Mouse (Mus musculus) midbrain, embryonic 11.5 days (tissue): ENCODE results near the gene Parp2. TPM values are rescaled to one million over a fixed set of nuclear protein-coding genes. Genes with fewer than 3 reads are reported as not detected.
"Not testable (repeated sequence)": the region's sequence is repeated elsewhere in the genome, so short reads cannot be mapped to it uniquely, and the experiment has no call there.

Source experiments
- ATAC-seq: fragments of 200-750 bp; cut with Nextera tagmentation; 2 replicates; pipeline ENCODE4 v1.8.0; 2017; ENCODE audit warnings: moderate TSS enrichment, moderate library complexity; ENCODE audit not compliant: low FRiP score
- DNase-seq: peaks from one replicate; pipeline ENCODE4 v3.0.0; 2015; ENCODE audit warnings: low spot score; ENCODE audit errors: missing footprints
- H3K27ac ChIP-seq: fragments of 300-500 bp; sonication (generic); 2 replicates; pipeline ENCODE4 v1.5.1; 2014; ENCODE audit warnings: low read depth, low read length
- H3K27me3 ChIP-seq: fragments of 300-500 bp; sonication (generic); 2 replicates; pipeline ENCODE4 v1.6.1; 2014; ENCODE audit warnings: mild to moderate bottlenecking, low read length, moderate library complexity, mixed read lengths; ENCODE audit not compliant: control insufficient read depth, insufficient read depth
- H3K36me3 ChIP-seq: fragments of 300-500 bp; sonication (generic); 2 replicates; pipeline ENCODE4 v1.6.1; 2014; ENCODE audit warnings: mild to moderate bottlenecking, low read length, moderate library complexity, mixed read lengths; ENCODE audit not compliant: control insufficient read depth, insufficient read depth
- H3K4me1 ChIP-seq: fragments of 300-500 bp; sonication (generic); 2 replicates; pipeline ENCODE4 v1.6.1; 2014; ENCODE audit warnings: low read length; ENCODE audit not compliant: control insufficient read depth, insufficient read depth
- H3K4me2 ChIP-seq: fragments of 300-500 bp; sonication (generic); 2 replicates; pipeline ENCODE4 v1.6.1; 2014; ENCODE audit warnings: mild to moderate bottlenecking, moderate library complexity
- H3K4me3 ChIP-seq: fragments of 300-500 bp; sonication (generic); 2 replicates; pipeline ENCODE4 v1.5.1; 2014; ENCODE audit warnings: low read depth, low read length
- H3K9ac ChIP-seq: fragments of 300-500 bp; sonication (generic); 2 replicates; pipeline ENCODE4 v1.6.1; 2014; ENCODE audit warnings: low read length
- H3K9me3 ChIP-seq: fragments of 300-500 bp; sonication (generic); 2 replicates; pipeline ENCODE4 v1.6.1; 2016; ENCODE audit warnings: low read length; ENCODE audit not compliant: control insufficient read depth
- WGBS: fragments of 180-500 bp; shearing (Covaris S2); extraction: QIAGEN DNeasy Blood & Tissue Kit; methylation state at CpG from one replicate; pipeline ENCODE4 v1.1.7; 2014; 5-methylcytosine and 5-hydroxymethylcytosine counted together
- polyA plus RNA-seq: library from polyadenylated mRNA; unstranded; fragments of >200 nt; fragmentation: Nextera tagmentation; extraction: Ambion mirVana; gene quantifications from 2 replicates; pipeline ENCODE4 v1.2.1, GENCODE M21; 2014

Parp2 gene
- polyA plus RNA-seq, 1 experiment from 2014 or later: 61.9 TPM

DNA sequence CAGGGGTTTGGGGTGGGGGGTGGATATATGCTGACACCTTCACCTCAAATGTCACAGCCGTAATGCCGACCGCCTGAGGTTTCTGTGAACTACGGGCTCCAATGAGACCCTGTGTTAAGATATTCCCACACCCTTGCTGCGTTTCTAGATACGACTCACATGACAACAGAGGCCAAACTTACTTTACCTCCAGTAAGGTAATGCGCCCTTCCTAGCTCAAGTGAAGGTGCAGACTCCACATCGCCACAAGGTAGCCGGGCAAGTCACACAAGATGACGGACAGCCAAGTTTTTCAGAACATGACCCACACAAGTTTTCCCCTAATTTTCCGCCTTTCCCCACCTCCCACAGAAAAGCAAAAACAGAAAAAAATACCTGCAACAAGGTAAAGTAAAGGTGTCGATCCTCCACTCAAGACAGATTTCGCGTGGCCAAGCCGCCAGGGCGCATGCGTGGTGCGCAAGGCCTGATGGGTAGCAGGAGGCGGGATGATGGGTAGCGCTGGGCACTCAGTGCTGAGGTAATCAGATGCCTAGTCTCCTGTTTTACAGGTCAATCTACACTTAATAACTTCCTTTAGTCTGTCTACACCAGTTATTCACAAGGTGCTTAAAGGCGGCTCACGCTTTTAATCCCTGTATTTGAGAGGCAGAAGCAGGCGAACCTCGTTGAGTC is 12.2 kb upstream of the Parp2 start:
- 92% methylated on average over 24 of the region's 24 CpGs for WGBS
- Histone ChIP-seq H3K4me3 (no peak overlapping the region), H3K9me3 (no peaks in the 10 kb centered on the region), H3K4me1 (no peaks in the 10 kb centered on the region), H3K27ac (no peak overlapping the region), H3K27me3 (no peaks in the 10 kb centered on the region), H3K36me3 (no peaks in the 10 kb centered on the region), H3K4me2 (no peak overlapping the region), H3K9ac (no peak overlapping the region)
- ATAC-seq: no peak
- DNase-seq: no peak

DNA sequence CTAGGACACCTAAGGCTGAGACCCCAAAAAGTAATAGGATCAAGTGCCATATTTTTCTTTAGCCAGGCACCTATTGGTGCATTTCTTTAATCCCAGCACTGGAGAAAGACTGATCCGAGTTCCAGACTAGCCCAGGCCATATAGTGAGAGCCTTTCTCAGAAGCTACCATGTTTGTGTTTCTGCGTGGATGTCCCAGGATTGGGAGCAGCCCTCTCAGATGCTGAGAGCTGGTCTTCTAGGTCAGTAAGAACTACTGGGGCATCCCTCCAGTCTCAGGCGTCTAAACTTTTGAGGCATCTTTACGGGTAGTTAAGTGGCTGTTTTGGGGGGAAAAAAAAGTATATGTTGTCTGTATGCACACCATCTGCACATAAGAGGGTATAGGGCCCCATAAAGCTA is 11.7 kb upstream of the Parp2 start:
- H3K36me3 ChIP-seq: no peaks in the 10 kb centered on the region
- no peak overlapping the region for H3K9ac ChIP-seq
- DNase-seq (no peak), ATAC-seq (no peak)
- no peaks in the 10 kb centered on the region for H3K27me3 ChIP-seq
- no peak overlapping the region for H3K4me2 ChIP-seq
- 89% methylated on average over 4 of the region's 4 CpGs for WGBS
- H3K9me3 ChIP-seq: no peaks in the 10 kb centered on the region
- no peak overlapping the region for H3K27ac ChIP-seq
- no peaks in the 10 kb centered on the region for H3K4me1 ChIP-seq
- H3K4me3 ChIP-seq: no peak overlapping the region

DNA sequence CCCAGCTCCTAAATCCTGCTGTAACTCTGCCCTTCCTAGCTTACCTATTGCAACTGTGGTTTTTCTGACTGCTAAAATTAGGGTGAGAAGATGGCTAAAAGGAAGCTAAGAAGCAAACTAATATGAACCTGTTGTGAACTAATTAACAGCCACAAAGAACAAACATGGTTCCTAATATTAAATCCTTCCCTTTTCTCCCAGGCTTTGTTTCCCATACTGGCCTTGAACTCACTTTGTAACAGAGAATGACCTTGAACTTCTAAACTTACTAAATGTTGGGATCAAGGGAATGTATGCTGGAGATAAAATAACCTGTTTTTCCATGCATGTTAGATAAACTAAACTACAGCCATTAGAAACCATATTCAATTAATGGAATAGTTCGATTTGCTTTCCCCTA is 11.2 kb upstream of the Parp2 start:
- Histone ChIP-seq H3K9ac (no peak overlapping the region), H3K27me3 (no peaks in the 10 kb centered on the region), H3K4me3 (no peak overlapping the region), H3K4me2 (no peak overlapping the region), H3K4me1 (no peaks in the 10 kb centered on the region), H3K36me3 (no peaks in the 10 kb centered on the region), H3K9me3 (no peaks in the 10 kb centered on the region), H3K27ac (no peak overlapping the region)
- DNase-seq (no peak), ATAC-seq (no peak)
- 93% methylated on average over 1 of the region's 1 CpGs for WGBS

DNA sequence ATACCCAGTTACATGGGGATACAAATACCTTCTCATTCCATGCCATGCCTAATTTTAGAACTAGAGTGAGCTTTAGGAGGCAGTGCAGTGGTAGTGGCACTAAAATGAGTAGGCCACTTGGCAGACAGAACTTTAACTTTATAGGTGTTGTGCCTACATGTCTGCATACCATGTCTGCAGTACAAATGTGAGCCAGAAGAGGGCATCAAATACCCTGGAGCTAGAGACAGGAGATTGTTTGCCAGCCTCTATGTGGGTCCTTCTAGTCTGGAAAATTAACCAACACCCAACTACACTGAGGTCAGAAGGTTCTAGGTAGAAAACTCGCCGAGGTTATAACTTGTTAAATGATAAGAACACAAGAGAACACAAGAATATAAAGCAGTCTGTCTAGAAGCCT is 9.1 kb upstream of the Parp2 start:
- ATAC-seq: no peak
- no peaks in the 10 kb centered on the region for H3K27me3 ChIP-seq
- 69% methylated on average over 2 of the region's 2 CpGs for WGBS

DNA sequence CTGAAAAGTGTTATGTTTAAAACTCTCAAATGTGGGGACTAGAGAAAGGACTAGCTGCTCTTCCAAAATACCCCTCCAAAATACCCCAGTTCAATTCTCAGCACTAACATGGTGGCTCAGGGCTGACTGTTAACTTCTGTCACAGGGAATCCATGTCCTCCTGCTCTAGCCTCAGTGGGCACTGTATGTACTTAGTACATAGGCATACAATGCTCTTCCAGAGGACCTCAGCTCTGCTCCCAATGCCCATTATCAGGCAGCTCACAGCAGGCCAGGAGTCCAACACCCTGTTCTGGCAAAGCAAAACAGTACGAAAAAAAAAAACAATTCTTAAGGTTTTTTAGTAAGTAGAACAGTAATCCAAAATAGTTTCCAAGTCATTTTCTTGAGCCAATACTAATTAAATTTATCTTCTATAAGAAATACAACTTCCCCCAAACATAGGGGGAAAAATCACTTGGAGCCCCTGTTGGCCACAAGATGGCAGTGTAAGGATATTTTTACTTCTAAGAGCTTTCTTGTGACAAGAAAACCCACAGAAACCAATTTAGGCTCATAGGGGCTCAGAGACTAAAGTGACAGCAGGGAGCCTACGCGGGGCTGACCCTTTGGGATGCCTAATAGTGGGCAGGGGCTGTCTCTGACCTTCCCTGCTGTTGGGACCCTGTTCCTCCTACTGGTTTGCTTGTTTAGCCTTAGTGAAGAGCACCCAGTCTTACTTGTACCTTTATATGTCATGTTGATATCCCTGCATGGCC is 8.0 kb upstream of the Parp2 start:
- H3K9ac ChIP-seq: no peak overlapping the region
- H3K27me3 ChIP-seq: no peaks in the 10 kb centered on the region
- peak; percentile 94 for DNase-seq
- no peaks in the 10 kb centered on the region for H3K4me1 ChIP-seq
- no peaks in the 10 kb centered on the region for H3K36me3 ChIP-seq
- no peaks in the 10 kb centered on the region for H3K9me3 ChIP-seq
- H3K4me2 ChIP-seq: no peak overlapping the region
- ATAC-seq: peak; percentile 63; the same call in 1 of the 2 replicates
- H3K4me3 ChIP-seq: no peak overlapping the region
- H3K27ac ChIP-seq: no peak overlapping the region
- 6% methylated on average over 3 of the region's 3 CpGs for WGBS

More for the DNA sequence above, 9.1 kb upstream of the Parp2 start:
- H3K4me1 ChIP-seq: no peaks in the 10 kb centered on the region
- no peak for DNase-seq
- H3K36me3 ChIP-seq: no peaks in the 10 kb centered on the region
- no peak overlapping the region for H3K27ac ChIP-seq
- H3K9ac ChIP-seq: no peak overlapping the region
- H3K9me3 ChIP-seq: no peaks in the 10 kb centered on the region
- no peak overlapping the region for H3K4me2 ChIP-seq
- no peak overlapping the region for H3K4me3 ChIP-seq

DNA sequence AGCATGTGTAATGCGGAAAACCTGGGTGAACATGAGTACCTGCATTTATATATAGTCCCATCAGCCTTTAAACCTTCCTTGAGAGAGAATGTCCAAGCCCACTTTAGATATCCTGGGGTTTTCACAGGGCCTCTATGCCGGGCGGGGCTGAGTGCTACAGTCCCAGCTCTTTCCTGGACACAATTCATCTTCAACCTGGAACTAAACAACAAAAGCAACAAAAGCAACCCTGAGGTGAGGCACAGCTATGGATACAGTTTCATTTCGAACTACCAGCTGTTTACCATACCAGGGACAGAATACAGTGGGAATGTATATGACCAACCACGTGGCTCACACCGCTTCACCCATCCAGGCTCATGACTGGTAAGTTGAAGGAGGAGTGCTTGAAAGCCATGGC is 5.2 kb upstream of the Parp2 start:
- Histone ChIP-seq H3K27me3 (no peaks in the 10 kb centered on the region), H3K36me3 (no peaks in the 10 kb centered on the region), H3K4me2 (no peak overlapping the region), H3K4me3 (no peak overlapping the region), H3K27ac (no peak overlapping the region), H3K9me3 (no peaks in the 10 kb centered on the region), H3K4me1 (no peaks in the 10 kb centered on the region), H3K9ac (no peak overlapping the region)
- WGBS: 92% methylated on average over 6 of the region's 6 CpGs
- no peak for ATAC-seq
- no peak for DNase-seq

DNA sequence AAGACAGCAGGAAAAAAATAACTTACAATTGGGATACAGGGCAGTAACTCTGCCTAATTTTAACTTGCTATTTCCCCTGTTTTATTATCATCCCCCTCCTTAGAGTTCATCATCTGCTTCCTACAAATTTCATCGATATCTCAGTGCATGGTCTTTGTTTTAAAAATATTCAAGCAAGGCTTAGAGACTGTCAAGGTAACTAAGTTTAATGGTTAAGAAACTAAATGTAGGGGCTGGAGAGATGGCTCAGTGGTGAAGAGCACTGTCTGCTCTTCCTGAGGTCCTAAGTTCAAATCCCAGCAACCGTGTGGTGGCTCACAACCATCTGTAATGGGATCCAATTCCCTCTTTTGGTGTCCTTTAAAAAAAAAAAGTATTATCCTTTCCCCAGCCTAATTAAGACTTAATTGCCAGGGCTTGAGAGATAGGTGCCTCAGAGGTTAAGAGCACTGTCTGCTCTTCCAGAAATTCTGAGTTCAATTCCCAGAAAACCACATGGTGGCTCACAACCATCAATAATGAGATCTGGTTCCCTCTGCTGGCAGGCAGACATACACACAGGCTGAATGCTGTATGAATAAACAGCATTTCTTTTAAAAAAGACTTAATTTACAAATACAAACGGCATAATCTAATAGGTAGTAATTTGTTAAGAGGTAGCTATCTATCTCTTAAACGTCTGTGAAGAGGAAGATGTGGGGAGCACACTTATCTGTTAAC is 4.6 kb upstream of the Parp2 start:
- Histone ChIP-seq H3K4me2 (no peak overlapping the region), H3K27ac (no peak overlapping the region), H3K4me3 (no peak overlapping the region), H3K9me3 (no peaks in the 10 kb centered on the region), H3K4me1 (no peaks in the 10 kb centered on the region), H3K9ac (no peak overlapping the region), H3K27me3 (no peaks in the 10 kb centered on the region), H3K36me3 (no peaks in the 10 kb centered on the region)
- 65% methylated on average over 4 of the region's 4 CpGs for WGBS
- ATAC-seq: no peak
- no peak for DNase-seq

DNA sequence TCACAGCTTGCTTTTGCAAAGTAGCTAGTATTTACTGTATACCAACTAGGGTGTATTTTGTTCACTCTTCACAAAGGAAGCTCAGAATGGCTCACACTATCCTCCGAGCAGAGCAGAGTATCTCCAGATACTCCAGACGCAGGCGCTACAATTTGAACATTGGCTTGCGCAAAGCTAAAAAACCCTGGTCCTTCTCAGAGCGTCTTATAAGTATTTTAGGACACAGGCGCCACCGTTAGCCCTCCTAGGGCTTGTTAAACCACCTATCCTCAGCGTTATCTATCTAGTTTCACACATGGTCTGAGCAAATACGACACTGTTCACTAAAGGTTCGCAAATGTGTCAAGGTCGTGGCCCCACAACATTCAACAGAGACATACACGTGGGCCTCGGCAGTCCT is 3.0 kb upstream of the Parp2 start:
- WGBS: 80% methylated on average over 13 of the region's 13 CpGs
- no peak overlapping the region for H3K27ac ChIP-seq
- no peaks in the 10 kb centered on the region for H3K27me3 ChIP-seq
- no peak overlapping the region for H3K4me3 ChIP-seq
- H3K36me3 ChIP-seq: no peaks in the 10 kb centered on the region
- no peak overlapping the region for H3K4me2 ChIP-seq
- H3K9me3 ChIP-seq: no peaks in the 10 kb centered on the region
- H3K4me1 ChIP-seq: peaks cover 2% of the 10 kb centered on the region; the same call in 1 of the 2 replicates
- ATAC-seq: no peak
- no peak overlapping the region for H3K9ac ChIP-seq
- DNase-seq: no peak

DNA sequence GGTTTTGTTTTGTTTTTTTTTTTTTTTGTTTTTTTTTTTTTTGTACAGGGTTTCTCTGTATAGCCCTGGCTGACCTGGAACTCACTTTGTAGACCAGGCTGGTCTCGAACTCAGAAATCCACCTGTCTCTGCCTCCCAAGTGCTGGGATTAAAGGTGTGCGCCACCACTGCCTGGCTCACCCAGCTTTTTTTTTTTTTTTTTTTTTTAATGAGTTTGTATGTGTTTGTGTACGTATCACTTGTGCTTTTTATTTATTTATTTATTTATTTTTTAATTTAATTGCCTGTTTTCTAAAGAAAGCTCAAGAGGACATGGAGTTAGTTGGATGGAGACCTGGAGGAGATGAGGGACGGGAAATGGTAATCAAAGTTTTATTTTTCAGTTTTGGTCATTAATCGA is 1.2 kb upstream of the Parp2 start:
- H3K27ac ChIP-seq, H3K4me1 ChIP-seq, H3K4me3 ChIP-seq, H3K27me3 ChIP-seq, H3K36me3 ChIP-seq, DNase-seq, H3K9ac ChIP-seq, H3K9me3 ChIP-seq, ATAC-seq: not testable (repeated sequence)
- 0 out of 2 replicates have a peak overlapping the region, but pooled peaks have one; percentile 57 for H3K4me2 ChIP-seq
- WGBS: 79% methylated on average over 5 of the region's 5 CpGs
